Mouse (Mus musculus) right cerebral cortex, postnatal 14 days (tissue): ENCODE results near the gene Jak3.
"Not testable (repeated sequence)": the region's sequence is repeated elsewhere in the genome, so short reads cannot be mapped to it uniquely, and the experiment has no call there.

Experiments
- DNase-seq: peaks from one replicate; pipeline ENCODE4 v3.0.0; 2022

The Jak3 gene

GRCm38 (mm10) chr8:71725122-71725924, 49.2 kb downstream of the Jak3 start, which contains the start of gene Fcho1:
Gene Fcho1 (minus strand): TSS chr8:71725716.
- DNase-seq = peak; percentile 84

DNA sequence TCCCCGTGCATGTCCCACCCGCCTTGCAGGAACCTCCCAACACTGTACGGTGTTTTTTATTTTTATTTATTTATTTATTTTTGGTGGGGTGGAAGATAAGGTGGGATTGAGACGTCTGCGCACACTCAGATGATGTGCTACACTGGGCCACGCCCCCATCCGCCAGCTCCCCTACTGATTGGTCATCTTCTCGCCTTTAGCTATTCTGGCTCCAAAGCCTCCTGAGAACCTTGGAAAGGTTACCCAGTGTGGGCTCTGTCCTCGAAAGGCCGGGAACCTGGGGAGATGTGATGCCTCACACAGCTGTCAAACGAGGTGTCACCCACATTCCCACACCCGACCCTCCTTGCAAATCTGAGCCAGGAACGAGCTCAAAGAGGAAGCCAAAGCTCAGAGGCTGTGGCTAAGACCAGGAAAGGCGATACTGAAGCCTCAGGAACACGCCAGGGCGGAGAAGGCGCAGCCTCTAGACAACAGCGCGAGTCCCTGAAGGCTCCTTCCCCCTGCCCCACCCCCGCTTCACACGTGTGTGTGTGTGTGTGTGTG, 52.2 kb downstream of the Jak3 start:
- DNase-seq = peak; percentile 67

- no peak for DNase-seq
These were observed 52.9 kb downstream of the Jak3 start for GRCm38 (mm10) chr8:71728826-71729620.

- peak; percentile 68 for DNase-seq
These were observed 55.6 kb downstream of the Jak3 start for GRCm38 (mm10) chr8:71731652-71732230.

- DNase-seq = not testable (repeated sequence)
These were observed 62.2 kb downstream of the Jak3 start for GRCm38 (mm10) chr8:71738316-71738715.
